Mouse (Mus musculus) ES-Bruce4 (cell line): ENCODE measurements around the gene Hist1h4m. TPM values are rescaled to one million over a fixed set of nuclear protein-coding genes. Genes with fewer than 3 reads are reported as not detected.
"Not testable (repeated sequence)": the region's sequence is repeated elsewhere in the genome, so short reads cannot be mapped to it uniquely, and the experiment has no call there.

Experiments
- H3K27ac ChIP-seq: 2 replicates; pipeline ENCODE4 v1.5.1; 2012; ENCODE audit warnings: low read length, inconsistent platforms; ENCODE audit not compliant: insufficient read depth
- H3K27me3 ChIP-seq: 2 replicates; pipeline ENCODE4 v1.6.1; 2012; ENCODE audit warnings: mild to moderate bottlenecking, low read length, inconsistent platforms; ENCODE audit not compliant: control insufficient read depth, poor library complexity, insufficient read depth, severe bottlenecking
- H3K36me3 ChIP-seq: 2 replicates; pipeline ENCODE4 v1.6.1; 2012; ENCODE audit warnings: inconsistent platforms, mild to moderate bottlenecking, low read length, moderate library complexity; ENCODE audit not compliant: control insufficient read depth, poor library complexity, insufficient read depth, severe bottlenecking
- H3K4me1 ChIP-seq: one replicate; pipeline ENCODE4 v1.8.1; 2011; ENCODE audit warnings: low read length; ENCODE audit not compliant: control insufficient read depth, insufficient read depth
- H3K4me3 ChIP-seq: 2 replicates; pipeline ENCODE4 v1.5.1; 2011; ENCODE audit warnings: low read depth, mild to moderate bottlenecking, low read length
- H3K9ac ChIP-seq: 2 replicates; pipeline ENCODE4 v1.6.1; 2012; ENCODE audit warnings: low read depth, mild to moderate bottlenecking, inconsistent platforms; ENCODE audit not compliant: poor library complexity, severe bottlenecking
- H3K9me3 ChIP-seq: replicated peaks from 2 replicates; pipeline ENCODE4 v1.6.1; 2012; ENCODE audit warnings: mild to moderate bottlenecking, low read length, inconsistent platforms; ENCODE audit not compliant: control insufficient read depth, poor library complexity, insufficient read depth, severe bottlenecking
- CTCF ChIP-seq: IDR thresholded peaks from one replicate; pipeline ENCODE4 v1.8.1; 2011; ENCODE audit warnings: low read depth, low read length
- EP300 ChIP-seq: IDR thresholded peaks from 2 replicates; pipeline ENCODE4 v1.6.1; 2011; ENCODE audit warnings: low read depth, low read length; ENCODE audit not compliant: insufficient read depth
- POLR2A ChIP-seq: IDR thresholded peaks from one replicate; pipeline ENCODE4 v1.8.1; 2011; ENCODE audit warnings: low read length; ENCODE audit not compliant: insufficient read depth
- polyA plus RNA-seq: library from polyadenylated mRNA; stranded (reverse); fragments of >200 nt; gene quantifications from 2 replicates; pipeline ENCODE4 v1.2.4, GENCODE M21; 2011; ENCODE audit warnings: low read depth; ENCODE audit not compliant: missing spikeins, insufficient read depth, insufficient read length

Gene Hist1h4m
- 12.0 and 17.7 TPM in 2 replicates for polyA plus RNA-seq

GRCm38 (mm10) chr13:21811539-21811938 is at the start of gene Hist1h4m:
Gene Hist1h4m (plus strand): TSS chr13:21811746.
- not testable (repeated sequence) for H3K9me3 ChIP-seq, H3K36me3 ChIP-seq, H3K4me1 ChIP-seq, H3K27me3 ChIP-seq, H3K4me3 ChIP-seq
- H3K9ac ChIP-seq, result peak within 1 kb of the TSS; percentile 68; the same call in 1 of the 2 replicates
- peak within 1 kb of the TSS; percentile 48 for H3K27ac ChIP-seq

GRCm38 (mm10) chr13:21778814-21779766 is 32.5 kb upstream of the Hist1h4m start:
- H3K9ac ChIP-seq, result peak overlapping the region; percentile 88
- H3K36me3 ChIP-seq, result no peaks in the 10 kb centered on the region
- peak overlapping the region; percentile 93 for H3K27ac ChIP-seq
- no peaks in the 10 kb centered on the region for H3K4me1 ChIP-seq
- H3K9me3 ChIP-seq, result no peaks in the 10 kb centered on the region
- TF ChIP-seq CTCF (no peak), POLR2A (peak; percentile 99), EP300 (no peak)
- H3K27me3 ChIP-seq, result no peaks in the 10 kb centered on the region
- peak overlapping the region; percentile 94 for H3K4me3 ChIP-seq

- H3K36me3 ChIP-seq, result no peaks in the 10 kb centered on the region
- peak within 1 kb of the TSS; percentile 78 for H3K4me3 ChIP-seq
- H3K9ac ChIP-seq, result peak within 1 kb of the TSS; percentile 88
- H3K9me3 ChIP-seq, result no peaks in the 10 kb centered on the region
- H3K27ac ChIP-seq, result peak within 1 kb of the TSS; percentile 93
- H3K27me3 ChIP-seq, result no peaks in the 10 kb centered on the region
- peaks cover 2% of the 10 kb centered on the region for H3K4me1 ChIP-seq
- TF ChIP-seq EP300 (no peak), CTCF (no peak), POLR2A (peak; percentile 92)
Measured at GRCm38 (mm10) chr13:21779767-21780731, 31.5 kb upstream of the Hist1h4m start, which contains the start of gene Hist1h1b. Gene Hist1h1b (minus strand): TSS chr13:21780625.

GRCm38 (mm10) chr13:21781021-21781555 is 30.5 kb upstream of the Hist1h4m start:
- TF ChIP-seq POLR2A (no peak), CTCF (no peak), EP300 (no peak)
- Histone ChIP-seq H3K9me3 (no peaks in the 10 kb centered on the region), H3K27ac (no peak overlapping the region), H3K4me1 (peaks cover 2% of the 10 kb centered on the region), H3K27me3 (no peaks in the 10 kb centered on the region), H3K36me3 (no peaks in the 10 kb centered on the region), H3K4me3 (no peak overlapping the region), H3K9ac (0 out of 2 replicates have a peak overlapping the region, but pooled peaks have one; percentile 25)

GRCm38 (mm10) chr13:21781639-21782038 is 29.9 kb upstream of the Hist1h4m start:
- TF ChIP-seq POLR2A (no peak), CTCF (no peak), EP300 (no peak)
- H3K27me3 ChIP-seq, result no peaks in the 10 kb centered on the region
- H3K4me1 ChIP-seq, result peaks cover 2% of the 10 kb centered on the region
- no peak overlapping the region for H3K4me3 ChIP-seq
- H3K9ac ChIP-seq, result no peak overlapping the region
- no peaks in the 10 kb centered on the region for H3K36me3 ChIP-seq
- no peak overlapping the region for H3K27ac ChIP-seq
- H3K9me3 ChIP-seq, result no peaks in the 10 kb centered on the region
